Mouse (Mus musculus): ENCODE measurements around the gene Gm11639. TPM values are rescaled to one million over a fixed set of nuclear protein-coding genes. Genes with fewer than 3 reads are reported as not detected.
A peak's percentile ranks its signal among the peaks of the same experiment; 100 is the strongest.

The Gm11639 gene
- total RNA-seq (2021): under 1 TPM; 0.02 to 0.03 TPM
- long read RNA-seq, experiment 1: 0 reads
- long read RNA-seq, experiment 2: 0 reads

GRCm38 (mm10) chr11:104685548-104685947 lies at the start of gene Gm11639:
TSS of gene Gm11639 (plus strand) at chr11:104685707.
- no peak for DNase-seq

GRCm38 (mm10) chr11:104637010-104637409 lies 48.5 kb upstream of the Gm11639 start:
- DNase-seq: peak in 1 of 2 experiments; percentile 28

GRCm38 (mm10) chr11:104638006-104638405 lies 47.5 kb upstream of the Gm11639 start:
- DNase-seq: no peak

GRCm38 (mm10) chr11:104638906-104639305 lies 46.6 kb upstream of the Gm11639 start:
- no peak for DNase-seq

GRCm38 (mm10) chr11:104639634-104640033 lies 45.9 kb upstream of the Gm11639 start:
- no peak for DNase-seq

GRCm38 (mm10) chr11:104640894-104641293 lies 44.6 kb upstream of the Gm11639 start:
- no peak for DNase-seq

GRCm38 (mm10) chr11:104643236-104643635 lies 42.3 kb upstream of the Gm11639 start:
- DNase-seq: no peak

- no peak for DNase-seq
These were observed 40.1 kb upstream of the Gm11639 start for GRCm38 (mm10) chr11:104645402-104645801.

- no peak for DNase-seq
These were observed 39.3 kb upstream of the Gm11639 start for GRCm38 (mm10) chr11:104646173-104646572.

GRCm38 (mm10) chr11:104646611-104647010 lies 38.9 kb upstream of the Gm11639 start:
- no peak for DNase-seq

GRCm38 (mm10) chr11:104647188-104647867 lies 38.2 kb upstream of the Gm11639 start:
- DNase-seq: no peak

GRCm38 (mm10) chr11:104648571-104648970 lies 36.9 kb upstream of the Gm11639 start:
- DNase-seq: peak in 1 of 2 experiments; percentile 36

- no peak for DNase-seq
These were observed 24.9 kb upstream of the Gm11639 start for GRCm38 (mm10) chr11:104660599-104660998.

GRCm38 (mm10) chr11:104661106-104661505 lies 24.4 kb upstream of the Gm11639 start:
- no peak for DNase-seq

GRCm38 (mm10) chr11:104661531-104662205 lies 23.8 kb upstream of the Gm11639 start:
- DNase-seq: no peak

GRCm38 (mm10) chr11:104662573-104662972 lies 22.9 kb upstream of the Gm11639 start:
- no peak for DNase-seq

- DNase-seq: no peak
These were observed 22.1 kb upstream of the Gm11639 start for GRCm38 (mm10) chr11:104663241-104663877.

- DNase-seq: no peak
These were observed 21.6 kb upstream of the Gm11639 start for GRCm38 (mm10) chr11:104663878-104664261.

GRCm38 (mm10) chr11:104664441-104664840 lies 21.1 kb upstream of the Gm11639 start:
- DNase-seq: no peak

GRCm38 (mm10) chr11:104667399-104667798 lies 18.1 kb upstream of the Gm11639 start:
- DNase-seq: no peak

- no peak for DNase-seq
These were observed 12.1 kb upstream of the Gm11639 start for GRCm38 (mm10) chr11:104673412-104673811.

GRCm38 (mm10) chr11:104674768-104675167 lies 10.7 kb upstream of the Gm11639 start:
- DNase-seq: no peak

- DNase-seq: no peak
These were observed 7.7 kb downstream of the Gm11639 start for GRCm38 (mm10) chr11:104693235-104693634.

All from heart, adult 18-20 months (tissue).